Mouse (Mus musculus): ENCODE data around the gene Pgm1. TPM values are rescaled to one million over a fixed set of nuclear protein-coding genes. Genes with fewer than 3 reads are reported as not detected.

The Pgm1 gene
- polyA plus RNA-seq, 1 experiment, result 6.2 TPM

DNA sequence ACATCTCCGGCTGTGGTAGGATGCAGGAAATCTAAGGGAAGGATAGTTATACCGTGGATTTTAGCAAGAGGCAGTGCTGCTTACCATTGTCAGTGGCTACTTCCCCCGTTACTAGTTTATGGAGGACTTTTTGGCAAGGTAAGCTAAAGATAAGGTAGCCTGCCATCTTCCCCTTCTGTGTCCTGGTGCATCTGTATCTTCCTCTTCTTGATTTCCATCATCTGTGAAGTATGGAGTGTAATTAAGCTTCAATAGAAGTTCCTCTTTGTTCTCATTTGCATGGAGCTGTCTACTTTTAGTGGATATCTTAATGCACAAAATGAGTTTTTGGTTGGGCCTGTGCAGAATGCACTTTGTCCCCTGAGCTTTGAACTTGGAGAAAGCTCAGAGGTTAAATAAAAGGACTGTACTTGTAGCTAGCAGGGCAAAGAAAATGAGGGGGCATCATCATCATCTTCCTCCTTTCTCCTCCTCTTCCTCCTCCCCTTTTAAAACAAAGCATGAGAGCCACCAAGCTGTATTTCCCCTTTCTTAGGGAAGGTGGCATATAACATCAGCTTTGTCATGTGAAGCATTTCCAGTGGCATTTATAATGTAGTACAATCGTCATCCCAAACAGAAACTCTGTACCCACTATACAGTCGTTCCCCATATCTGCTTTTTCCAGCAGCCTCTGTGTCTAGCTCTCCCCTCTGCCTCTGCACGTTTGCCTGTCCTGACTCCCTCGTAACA, 29.0 kb downstream of the Pgm1 start:
- TF ChIP-seq POLR2A (IDR thresholded peaks at IDR 0.05; ENCODE audit: control insufficient read depth, low read depth, low read length), result no peak
- no peak for TF ChIP-seq CTCF (IDR thresholded peaks at IDR 0.05; ENCODE audit: control insufficient read depth, insufficient read depth, insufficient replicate concordance, low read depth, low read length)
- no peaks in the 10 kb centered on the region for H3K4me1 ChIP-seq (ENCODE audit: control insufficient read depth, insufficient read depth, low read length)
- no peak overlapping the region for H3K4me3 ChIP-seq (ENCODE audit: control insufficient read depth, low read depth, low read length)
- H3K27ac ChIP-seq (ENCODE audit: control insufficient read depth, insufficient read depth, low read depth, low read length), result no peak overlapping the region; the same call in 1 of the 2 replicates
- no peaks in the 10 kb centered on the region for H3K36me3 ChIP-seq (ENCODE audit: control insufficient read depth, insufficient read depth, low read length)
- H3K27me3 ChIP-seq (ENCODE audit: control insufficient read depth, insufficient read depth, low read length), result no peaks in the 10 kb centered on the region

DNA sequence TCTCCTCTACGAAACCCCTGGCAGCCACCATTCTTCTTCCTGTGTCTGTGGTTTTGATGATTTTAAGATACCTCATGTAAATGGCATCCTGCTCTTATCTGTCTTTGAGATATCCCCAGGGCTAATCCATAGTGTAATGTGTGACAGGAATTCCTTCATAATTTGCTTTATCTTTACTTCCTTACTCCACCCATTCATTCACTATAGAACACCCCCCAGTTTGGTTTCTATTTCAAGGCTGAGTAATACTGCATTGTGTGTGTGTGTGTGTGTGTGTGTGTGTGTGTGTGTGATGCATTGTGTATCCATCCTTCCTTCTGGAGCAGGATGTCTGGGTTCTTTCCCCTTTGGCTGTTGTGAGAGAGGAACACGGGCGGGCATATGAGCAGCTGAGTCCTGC, 30.1 kb downstream of the Pgm1 start:
- H3K27ac ChIP-seq (ENCODE audit: control insufficient read depth, insufficient read depth, low read depth, low read length), result no peak overlapping the region
- TF ChIP-seq CTCF (IDR thresholded peaks at IDR 0.05; ENCODE audit: control insufficient read depth, insufficient read depth, insufficient replicate concordance, low read depth, low read length) (no peak), POLR2A (IDR thresholded peaks at IDR 0.05; ENCODE audit: control insufficient read depth, low read depth, low read length) (no peak)
- no peak overlapping the region for H3K4me3 ChIP-seq (ENCODE audit: control insufficient read depth, low read depth, low read length)
- H3K36me3 ChIP-seq (ENCODE audit: control insufficient read depth, insufficient read depth, low read length), result no peaks in the 10 kb centered on the region
- no peaks in the 10 kb centered on the region for H3K27me3 ChIP-seq (ENCODE audit: control insufficient read depth, insufficient read depth, low read length)
- H3K4me1 ChIP-seq (ENCODE audit: control insufficient read depth, insufficient read depth, low read length), result no peaks in the 10 kb centered on the region

DNA sequence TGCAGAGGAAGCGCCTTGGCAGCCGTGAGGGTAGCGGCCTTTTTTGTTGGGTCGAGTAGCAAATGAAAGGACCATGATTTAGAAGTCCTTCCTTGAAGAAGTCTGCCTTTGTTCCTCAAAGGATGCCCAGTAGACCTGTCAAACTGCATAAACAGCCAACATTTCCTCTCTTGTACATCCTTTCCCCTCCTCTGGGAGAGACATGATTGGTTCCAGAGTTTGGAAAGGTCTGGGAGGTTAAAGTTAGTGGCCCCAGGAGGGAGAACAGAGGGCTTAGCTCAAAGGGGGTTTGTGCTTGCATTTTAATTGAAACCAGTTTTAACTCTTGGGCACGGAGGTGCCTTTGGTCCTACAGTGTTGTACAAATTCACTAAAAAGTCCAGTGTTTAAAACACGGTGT, 37.3 kb downstream of the Pgm1 start:
- Histone ChIP-seq H3K4me1 (ENCODE audit: control insufficient read depth, insufficient read depth, low read length) (no peaks in the 10 kb centered on the region), H3K27ac (ENCODE audit: control insufficient read depth, insufficient read depth, low read depth, low read length) (no peak overlapping the region), H3K36me3 (ENCODE audit: control insufficient read depth, insufficient read depth, low read length) (no peaks in the 10 kb centered on the region), H3K27me3 (ENCODE audit: control insufficient read depth, insufficient read depth, low read length) (no peaks in the 10 kb centered on the region), H3K4me3 (ENCODE audit: control insufficient read depth, low read depth, low read length) (no peak overlapping the region)
- TF ChIP-seq CTCF (IDR thresholded peaks at IDR 0.05; ENCODE audit: control insufficient read depth, insufficient read depth, insufficient replicate concordance, low read depth, low read length) (no peak), POLR2A (IDR thresholded peaks at IDR 0.05; ENCODE audit: control insufficient read depth, low read depth, low read length) (no peak)

DNA sequence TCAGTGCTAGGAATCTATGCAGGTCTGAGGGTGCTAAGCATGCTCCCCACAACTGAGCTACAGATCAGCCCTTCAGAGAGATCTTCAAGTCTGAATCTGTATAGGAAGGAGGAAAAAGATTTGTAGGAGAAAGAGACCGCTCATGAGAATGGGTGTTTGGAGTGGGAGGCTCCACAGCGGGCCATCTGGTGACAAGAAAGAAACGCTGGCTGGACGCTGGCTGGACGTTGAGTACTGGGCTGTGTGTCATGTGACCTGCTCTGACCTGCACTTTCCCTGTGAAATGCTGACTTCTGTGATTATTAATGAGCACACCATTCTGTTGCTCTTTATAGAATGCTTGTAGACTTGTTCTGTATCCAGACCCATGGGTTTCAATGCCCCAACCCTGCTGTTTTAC, 40.1 kb downstream of the Pgm1 start:
- Histone ChIP-seq H3K27ac (ENCODE audit: control insufficient read depth, insufficient read depth, low read depth, low read length) (no peak overlapping the region), H3K36me3 (ENCODE audit: control insufficient read depth, insufficient read depth, low read length) (no peaks in the 10 kb centered on the region), H3K4me1 (ENCODE audit: control insufficient read depth, insufficient read depth, low read length) (no peaks in the 10 kb centered on the region), H3K27me3 (ENCODE audit: control insufficient read depth, insufficient read depth, low read length) (no peaks in the 10 kb centered on the region), H3K4me3 (ENCODE audit: control insufficient read depth, low read depth, low read length) (no peak overlapping the region)
- TF ChIP-seq POLR2A (IDR thresholded peaks at IDR 0.05; ENCODE audit: control insufficient read depth, low read depth, low read length) (no peak), CTCF (IDR thresholded peaks at IDR 0.05; ENCODE audit: control insufficient read depth, insufficient read depth, insufficient replicate concordance, low read depth, low read length) (no peak)

DNA sequence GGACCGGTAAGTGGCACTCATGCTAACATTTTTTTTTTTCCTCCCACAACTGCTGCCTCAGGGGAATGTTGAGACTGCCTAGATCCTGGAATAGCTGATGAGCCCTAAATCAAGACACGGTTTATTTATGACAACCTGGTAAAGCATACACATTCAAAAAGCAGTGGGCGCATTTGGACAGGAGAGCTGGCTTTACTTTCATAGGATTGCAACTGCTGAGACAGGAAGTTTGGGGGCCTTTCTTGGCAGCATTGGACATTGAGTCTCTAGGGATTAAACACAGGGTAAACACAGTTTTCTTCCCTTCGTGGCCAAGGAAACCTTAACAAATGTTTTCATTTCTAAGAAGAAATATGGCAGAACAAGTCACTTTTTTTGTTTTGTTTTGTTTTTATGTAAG, 40.9 kb downstream of the Pgm1 start:
- no peak for TF ChIP-seq POLR2A (IDR thresholded peaks at IDR 0.05; ENCODE audit: control insufficient read depth, low read depth, low read length)
- no peak for TF ChIP-seq CTCF (IDR thresholded peaks at IDR 0.05; ENCODE audit: control insufficient read depth, insufficient read depth, insufficient replicate concordance, low read depth, low read length)
- H3K27ac ChIP-seq (ENCODE audit: control insufficient read depth, insufficient read depth, low read depth, low read length), result no peak overlapping the region

DNA sequence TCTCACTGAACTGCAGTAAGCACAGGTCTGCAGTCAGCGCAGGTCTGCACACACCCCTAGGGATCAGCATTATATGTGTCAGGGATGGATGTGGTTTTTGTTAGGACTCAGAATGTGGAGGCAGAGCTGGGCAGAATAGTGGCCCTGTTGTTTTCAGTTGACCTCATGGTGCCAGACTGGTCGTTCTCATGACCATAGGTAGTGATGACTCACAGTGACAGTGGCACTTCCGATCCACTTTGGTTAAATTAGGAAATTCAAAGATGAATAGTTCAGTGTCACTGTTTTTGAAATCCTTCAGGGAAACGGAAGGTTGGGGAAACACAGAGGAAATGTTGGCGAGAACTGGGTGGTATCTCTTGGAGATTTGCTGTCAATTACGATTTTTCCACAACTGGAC, 43.7 kb downstream of the Pgm1 start:
- Histone ChIP-seq H3K27me3 (ENCODE audit: control insufficient read depth, insufficient read depth, low read length) (no peaks in the 10 kb centered on the region), H3K36me3 (ENCODE audit: control insufficient read depth, insufficient read depth, low read length) (no peaks in the 10 kb centered on the region), H3K27ac (ENCODE audit: control insufficient read depth, insufficient read depth, low read depth, low read length) (no peak overlapping the region), H3K4me3 (ENCODE audit: control insufficient read depth, low read depth, low read length) (no peak overlapping the region), H3K4me1 (ENCODE audit: control insufficient read depth, insufficient read depth, low read length) (no peaks in the 10 kb centered on the region)
- TF ChIP-seq CTCF (IDR thresholded peaks at IDR 0.05; ENCODE audit: control insufficient read depth, insufficient read depth, insufficient replicate concordance, low read depth, low read length) (no peak), POLR2A (IDR thresholded peaks at IDR 0.05; ENCODE audit: control insufficient read depth, low read depth, low read length) (no peak)

More for the DNA sequence above, 40.9 kb downstream of the Pgm1 start:
- Histone ChIP-seq H3K4me1 (ENCODE audit: control insufficient read depth, insufficient read depth, low read length) (no peaks in the 10 kb centered on the region), H3K27me3 (ENCODE audit: control insufficient read depth, insufficient read depth, low read length) (no peaks in the 10 kb centered on the region), H3K4me3 (ENCODE audit: control insufficient read depth, low read depth, low read length) (no peak overlapping the region), H3K36me3 (ENCODE audit: control insufficient read depth, insufficient read depth, low read length) (no peaks in the 10 kb centered on the region)

DNA sequence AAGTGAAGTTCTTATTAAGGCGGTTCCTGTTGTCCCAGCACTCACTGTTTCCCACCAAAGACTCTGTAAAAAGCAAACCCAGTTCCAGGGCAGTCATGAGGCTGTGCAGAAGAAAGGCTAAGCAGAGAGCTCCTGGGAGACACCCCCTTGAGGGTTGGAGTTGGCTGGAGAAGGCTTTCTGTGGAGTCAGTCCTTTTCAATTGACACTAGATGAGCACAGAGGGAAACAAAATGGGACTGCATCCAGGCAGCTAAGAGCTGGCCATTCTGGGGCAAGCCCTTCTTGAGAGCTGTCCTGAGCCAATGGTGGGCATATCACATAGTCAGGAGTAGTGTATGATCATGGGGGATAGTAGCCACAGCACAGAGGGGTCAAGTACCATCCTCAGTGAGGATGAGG, 44.7 kb downstream of the Pgm1 start:
- no peak overlapping the region for H3K27ac ChIP-seq (ENCODE audit: control insufficient read depth, insufficient read depth, low read depth, low read length)
- no peak overlapping the region for H3K4me3 ChIP-seq (ENCODE audit: control insufficient read depth, low read depth, low read length)
- H3K4me1 ChIP-seq (ENCODE audit: control insufficient read depth, insufficient read depth, low read length), result no peaks in the 10 kb centered on the region
- no peaks in the 10 kb centered on the region for H3K27me3 ChIP-seq (ENCODE audit: control insufficient read depth, insufficient read depth, low read length)
- no peaks in the 10 kb centered on the region for H3K36me3 ChIP-seq (ENCODE audit: control insufficient read depth, insufficient read depth, low read length)
- TF ChIP-seq CTCF (IDR thresholded peaks at IDR 0.05; ENCODE audit: control insufficient read depth, insufficient read depth, insufficient replicate concordance, low read depth, low read length) (no peak), POLR2A (IDR thresholded peaks at IDR 0.05; ENCODE audit: control insufficient read depth, low read depth, low read length) (no peak)
